Mouse (Mus musculus) embryonic facial prominence, embryonic 11.5 days (tissue): ENCODE data around the gene Zdbf2. TPM values are rescaled to one million over a fixed set of nuclear protein-coding genes. Genes with fewer than 3 reads are reported as not detected.
A peak's percentile ranks its signal among the peaks of the same experiment; 100 is the strongest.

Experiments used
- ATAC-seq: fragments of 200-750 bp; cut with Nextera tagmentation; replicated peaks from 2 replicates; pipeline ENCODE4 v1.8.0; 2017; ENCODE audit warnings: low read depth; ENCODE audit not compliant: insufficient number of reproducible peaks, low FRiP score, low TSS enrichment
- DNase-seq: peaks from one replicate; pipeline ENCODE4 v3.0.0-alpha.2; 2015; ENCODE audit warnings: low spot score
- H3K27ac ChIP-seq: fragments of 300-500 bp; sonication (generic); replicated peaks from 2 replicates; pipeline ENCODE4 v1.5.1; 2014; ENCODE audit warnings: mild to moderate bottlenecking, low read depth, low read length, control low read depth
- H3K27me3 ChIP-seq: fragments of 300-500 bp; sonication (generic); 2 replicates; pipeline ENCODE4 v1.6.1; 2014; ENCODE audit warnings: mild to moderate bottlenecking, low read length, moderate library complexity, mixed read lengths; ENCODE audit not compliant: control insufficient read depth, insufficient read depth
- H3K36me3 ChIP-seq: fragments of 300-500 bp; sonication (generic); replicated peaks from 2 replicates; pipeline ENCODE4 v1.6.1; 2014; ENCODE audit warnings: low read depth, mild to moderate bottlenecking, low read length, moderate library complexity, mixed read lengths; ENCODE audit not compliant: control insufficient read depth, insufficient read depth
- H3K4me1 ChIP-seq: fragments of 300-500 bp; sonication (generic); 2 replicates; pipeline ENCODE4 v1.6.1; 2014; ENCODE audit warnings: low read length, mixed read lengths; ENCODE audit not compliant: control insufficient read depth, insufficient read depth
- H3K4me2 ChIP-seq: fragments of 300-500 bp; sonication (generic); 2 replicates; pipeline ENCODE4 v1.6.1; 2014; ENCODE audit warnings: low read depth, mild to moderate bottlenecking, control low read depth, low read length, moderate library complexity
- H3K4me3 ChIP-seq: fragments of 300-500 bp; sonication (generic); 2 replicates; pipeline ENCODE4 v1.5.1; 2014; ENCODE audit warnings: low read depth, low read length, control low read depth
- H3K9ac ChIP-seq: fragments of 300-500 bp; sonication (generic); replicated peaks from 2 replicates; pipeline ENCODE4 v1.6.1; 2014; ENCODE audit warnings: mild to moderate bottlenecking, control low read depth, low read length
- H3K9me3 ChIP-seq: fragments of 300-500 bp; sonication (generic); replicated peaks from 2 replicates; pipeline ENCODE4 v1.6.1; 2016; ENCODE audit warnings: mild to moderate bottlenecking, low read length, inconsistent platforms, mixed read lengths; ENCODE audit not compliant: control insufficient read depth
- WGBS: fragments of 180-500 bp; shearing (Covaris S2); extraction: QIAGEN DNeasy Blood & Tissue Kit; methylation state at CpG from one replicate; pipeline ENCODE4 v1.1.7; 2014; 5-methylcytosine and 5-hydroxymethylcytosine counted together
- polyA plus RNA-seq: library from polyadenylated mRNA; unstranded; fragments of >200 nt; fragmentation: Nextera tagmentation; extraction: Ambion mirVana; gene quantifications from 2 replicates; pipeline ENCODE4 v1.2.1, GENCODE M21; 2014

Zdbf2 gene
- 12.4 and 13.1 TPM in 2 replicates for polyA plus RNA-seq

GRCm38 (mm10) chr1:63272741-63273338, at the start of gene Zdbf2:
Gene Zdbf2 (plus strand): TSS chr1:63273265.
- no peaks in the 10 kb centered on the region for H3K9me3 ChIP-seq
- H3K27me3 ChIP-seq = peaks cover 13% of the 10 kb centered on the region
- H3K4me1 ChIP-seq = no peaks in the 10 kb centered on the region
- no peaks in the 10 kb centered on the region for H3K36me3 ChIP-seq
- peak within 1 kb of the TSS; percentile 70 for H3K27ac ChIP-seq
- under 1% methylated on average over 48 of the region's 49 CpGs for WGBS
- DNase-seq = peak; percentile 80
- peak within 1 kb of the TSS; percentile 64 for H3K4me2 ChIP-seq
- H3K9ac ChIP-seq = peak within 1 kb of the TSS; percentile 73
- peak within 1 kb of the TSS; percentile 63 for H3K4me3 ChIP-seq
- ATAC-seq = peak; percentile 89

GRCm38 (mm10) chr1:63225009-63225408, 48.1 kb upstream of the Zdbf2 start:
- Histone ChIP-seq H3K4me1 (no peaks in the 10 kb centered on the region), H3K27ac (no peak overlapping the region), H3K9ac (no peak overlapping the region), H3K4me2 (no peak overlapping the region), H3K9me3 (no peaks in the 10 kb centered on the region), H3K36me3 (no peaks in the 10 kb centered on the region), H3K4me3 (no peak overlapping the region), H3K27me3 (no peaks in the 10 kb centered on the region)
- no peak for DNase-seq
- ATAC-seq = no peak
- WGBS = 81% methylated on average over 4 of the region's 4 CpGs

GRCm38 (mm10) chr1:63225890-63226289, 47.2 kb upstream of the Zdbf2 start:
- H3K27ac ChIP-seq = no peak overlapping the region
- WGBS = 3% methylated on average over 7 of the region's 7 CpGs
- H3K9me3 ChIP-seq = no peaks in the 10 kb centered on the region
- no peaks in the 10 kb centered on the region for H3K36me3 ChIP-seq
- H3K4me2 ChIP-seq = no peak overlapping the region
- H3K4me1 ChIP-seq = no peaks in the 10 kb centered on the region
- no peak overlapping the region for H3K4me3 ChIP-seq
- DNase-seq = peak; percentile 62
- ATAC-seq = no peak
- H3K9ac ChIP-seq = no peak overlapping the region
- H3K27me3 ChIP-seq = no peaks in the 10 kb centered on the region

GRCm38 (mm10) chr1:63227241-63227640, 45.8 kb upstream of the Zdbf2 start:
- no peaks in the 10 kb centered on the region for H3K9me3 ChIP-seq
- no peak for DNase-seq
- H3K27ac ChIP-seq = no peak overlapping the region
- H3K36me3 ChIP-seq = no peaks in the 10 kb centered on the region
- no peak overlapping the region for H3K9ac ChIP-seq
- H3K27me3 ChIP-seq = no peaks in the 10 kb centered on the region
- H3K4me2 ChIP-seq = no peak overlapping the region
- no peak for ATAC-seq
- H3K4me1 ChIP-seq = no peaks in the 10 kb centered on the region
- WGBS = 75% methylated on average over 5 of the region's 5 CpGs
- no peak overlapping the region for H3K4me3 ChIP-seq

- DNase-seq (no peak), ATAC-seq (no peak)
- Histone ChIP-seq H3K27me3 (no peaks in the 10 kb centered on the region), H3K4me2 (no peak overlapping the region), H3K9me3 (no peaks in the 10 kb centered on the region), H3K27ac (no peak overlapping the region), H3K4me3 (no peak overlapping the region), H3K36me3 (no peaks in the 10 kb centered on the region), H3K9ac (no peak overlapping the region), H3K4me1 (no peaks in the 10 kb centered on the region)
- WGBS = 16% methylated on average over 5 of the region's 5 CpGs
These were observed 35.7 kb upstream of the Zdbf2 start for GRCm38 (mm10) chr1:63237371-63237770.

- Histone ChIP-seq H3K4me2 (no peak overlapping the region), H3K4me3 (no peak overlapping the region), H3K9me3 (no peaks in the 10 kb centered on the region), H3K4me1 (no peaks in the 10 kb centered on the region), H3K36me3 (no peaks in the 10 kb centered on the region), H3K9ac (no peak overlapping the region), H3K27me3 (no peaks in the 10 kb centered on the region), H3K27ac (no peak overlapping the region)
- 65% methylated on average over 4 of the region's 4 CpGs for WGBS
- ATAC-seq (no peak), DNase-seq (no peak)
These were observed 33.8 kb upstream of the Zdbf2 start for GRCm38 (mm10) chr1:63239305-63239704.

GRCm38 (mm10) chr1:63239751-63240150, 33.3 kb upstream of the Zdbf2 start:
- Histone ChIP-seq H3K27ac (no peak overlapping the region), H3K4me2 (no peak overlapping the region), H3K9ac (no peak overlapping the region), H3K36me3 (no peaks in the 10 kb centered on the region), H3K9me3 (no peaks in the 10 kb centered on the region), H3K4me3 (no peak overlapping the region), H3K27me3 (no peaks in the 10 kb centered on the region), H3K4me1 (no peaks in the 10 kb centered on the region)
- WGBS = 87% methylated on average over 8 of the region's 8 CpGs
- ATAC-seq (no peak), DNase-seq (no peak)

- Histone ChIP-seq H3K27ac (no peak overlapping the region), H3K36me3 (no peaks in the 10 kb centered on the region), H3K9me3 (no peaks in the 10 kb centered on the region), H3K4me3 (no peak overlapping the region), H3K4me2 (no peak overlapping the region), H3K9ac (no peak overlapping the region), H3K27me3 (no peaks in the 10 kb centered on the region; the same call in 1 of the 2 replicates), H3K4me1 (no peaks in the 10 kb centered on the region)
- DNase-seq = no peak
- no peak for ATAC-seq
- WGBS = 63% methylated on average over 4 of the region's 4 CpGs
These were observed 29.2 kb upstream of the Zdbf2 start for GRCm38 (mm10) chr1:63243854-63244253.
